Mouse (Mus musculus) C2C12 (cell line): ENCODE results near the gene Hdac6. TPM values are rescaled to one million over a fixed set of nuclear protein-coding genes. Genes with fewer than 3 reads are reported as not detected.
"Not testable (repeated sequence)": the region's sequence is repeated elsewhere in the genome, so short reads cannot be mapped to it uniquely, and the experiment has no call there.

Experiments
- H3K27me3 ChIP-seq: one replicate; pipeline ENCODE4 v1.6.1; 2011; ENCODE audit not compliant: control insufficient read depth, insufficient read depth, insufficient read length
- H3K36me3 ChIP-seq: one replicate; pipeline ENCODE4 v1.6.1; 2011; ENCODE audit not compliant: control insufficient read depth, insufficient read depth
- H3K4me3 ChIP-seq: one replicate; pipeline ENCODE4 v1.5.1; 2011; ENCODE audit warnings: mild to moderate bottlenecking, control low read depth; ENCODE audit not compliant: poor library complexity, insufficient read depth, severe bottlenecking
- H3K79me2 ChIP-seq: one replicate; pipeline ENCODE4 v1.6.1; 2011; ENCODE audit not compliant: control insufficient read depth, insufficient read depth
- H3K79me3 ChIP-seq: one replicate; pipeline ENCODE4 v1.6.1; 2011; ENCODE audit warnings: low read depth, control low read depth
- H3ac ChIP-seq: one replicate; pipeline ENCODE3; 2011; ENCODE audit warnings: low read depth; ENCODE audit not compliant: control insufficient read depth, insufficient read length
- CEBPB ChIP-seq: IDR thresholded peaks from one replicate; pipeline ENCODE4 v1.6.1; 2011; ENCODE audit warnings: low read depth, mild to moderate bottlenecking, control low read depth, moderate library complexity
- CTCF ChIP-seq: IDR thresholded peaks from one replicate; pipeline ENCODE4 v1.5.1; 2011; ENCODE audit not compliant: control insufficient read depth, insufficient read depth, insufficient read length
- FOSL1 ChIP-seq: IDR thresholded peaks from one replicate; pipeline ENCODE4 v1.8.0; 2011; ENCODE audit warnings: mild to moderate bottlenecking, low read length; ENCODE audit not compliant: poor library complexity, insufficient read depth, severe bottlenecking
- MAX ChIP-seq: IDR thresholded peaks from one replicate; pipeline ENCODE4 v1.6.1; 2011; ENCODE audit warnings: mild to moderate bottlenecking, control low read depth
- MYOD1 ChIP-seq: IDR thresholded peaks from one replicate; pipeline ENCODE4 v1.6.1; 2011; ENCODE audit warnings: low read depth; ENCODE audit not compliant: control insufficient read depth, insufficient read length
- MYOG ChIP-seq: IDR thresholded peaks from one replicate; pipeline ENCODE4 v1.6.1; 2011; ENCODE audit not compliant: control insufficient read depth, insufficient read length; ENCODE audit errors: extremely low read depth
- USF1 ChIP-seq: IDR thresholded peaks from one replicate; pipeline ENCODE4 v1.6.1; 2011; ENCODE audit warnings: low read depth, mild to moderate bottlenecking, control low read depth, moderate library complexity
- polyA plus RNA-seq: library from polyadenylated mRNA; unstranded; fragments of >200 nt; fragmentation: generic; extraction: Trizol; gene quantifications from one replicate; pipeline ENCODE4 v1.2.1, GENCODE M21; 2012; ENCODE audit warnings: missing spikeins

The Hdac6 gene
- polyA plus RNA-seq, 1 experiment: 19.0 TPM

- TF ChIP-seq MAX: no peak
- no peak for TF ChIP-seq CTCF
- TF ChIP-seq MYOG: no peak
- no peak for TF ChIP-seq MYOD1
- no peak for TF ChIP-seq CEBPB
- no peak for TF ChIP-seq FOSL1
- TF ChIP-seq USF1: no peak
- Histone ChIP-seq H3K27me3 (peaks cover 14% of the 10 kb centered on the region), H3ac (no peak within 1 kb of the TSS), H3K79me2 (no peaks in the 10 kb centered on the region), H3K4me3 (no peak within 1 kb of the TSS), H3K36me3 (no peaks in the 10 kb centered on the region), H3K79me3 (no peaks in the 10 kb centered on the region)
These were observed 19.4 kb downstream of the Hdac6 start, which contains the start of gene Eras for GRCm38 (mm10) chrX:7928270-7928790. Gene Eras, minus strand, starts transcription at chrX:7928607.

- H3K79me2 ChIP-seq: no peaks in the 10 kb centered on the region
- H3K36me3 ChIP-seq: no peaks in the 10 kb centered on the region
- peaks cover 26% of the 10 kb centered on the region for H3K27me3 ChIP-seq
- H3K79me3 ChIP-seq: no peaks in the 10 kb centered on the region
- H3K4me3 ChIP-seq: no peak overlapping the region
- TF ChIP-seq MAX: no peak
- TF ChIP-seq CEBPB: no peak
- no peak for TF ChIP-seq CTCF
- no peak for TF ChIP-seq USF1
- H3ac ChIP-seq: no peak overlapping the region
These were observed 20.6 kb downstream of the Hdac6 start for GRCm38 (mm10) chrX:7927116-7927515.

GRCm38 (mm10) chrX:7926266-7926665 is 21.4 kb downstream of the Hdac6 start:
- TF ChIP-seq USF1: no peak
- H3K27me3 ChIP-seq: peaks cover 31% of the 10 kb centered on the region
- H3K4me3 ChIP-seq: no peak overlapping the region

GRCm38 (mm10) chrX:7922032-7922431 is 25.7 kb downstream of the Hdac6 start:
- no peak overlapping the region for H3K4me3 ChIP-seq
- no peaks in the 10 kb centered on the region for H3K79me3 ChIP-seq
- no peaks in the 10 kb centered on the region for H3K36me3 ChIP-seq
- TF ChIP-seq USF1 (no peak), FOSL1 (no peak), CEBPB (no peak), MAX (no peak), CTCF (no peak), MYOD1 (no peak), MYOG (no peak)
- H3K79me2 ChIP-seq: no peaks in the 10 kb centered on the region
- no peak overlapping the region for H3ac ChIP-seq
- H3K27me3 ChIP-seq: peaks cover 33% of the 10 kb centered on the region

More at GRCm38 (mm10) chrX:7926266-7926665, 21.4 kb downstream of the Hdac6 start:
- H3K36me3 ChIP-seq: no peaks in the 10 kb centered on the region
- H3K79me2 ChIP-seq: no peaks in the 10 kb centered on the region
- H3K79me3 ChIP-seq: no peaks in the 10 kb centered on the region
- no peak overlapping the region for H3ac ChIP-seq

- H3ac ChIP-seq: no peak within 1 kb of the TSS
- TF ChIP-seq CTCF (no peak), CEBPB (no peak), MAX (no peak), FOSL1 (no peak), USF1 (no peak), MYOG (no peak), MYOD1 (no peak)
- no peak within 1 kb of the TSS for H3K4me3 ChIP-seq
- H3K79me2 ChIP-seq: no peaks in the 10 kb centered on the region
- H3K36me3 ChIP-seq: no peaks in the 10 kb centered on the region
- H3K79me3 ChIP-seq: no peaks in the 10 kb centered on the region
- peaks cover 28% of the 10 kb centered on the region for H3K27me3 ChIP-seq
These were observed 27.9 kb downstream of the Hdac6 start, which contains the start of gene Pcsk1n for GRCm38 (mm10) chrX:7919601-7920383. Gene Pcsk1n, plus strand, starts transcription at chrX:7919822.

- not testable (repeated sequence) for H3K79me3 ChIP-seq, H3K4me3 ChIP-seq, H3K36me3 ChIP-seq, H3K79me2 ChIP-seq, H3ac ChIP-seq
- peaks cover 16% of the 10 kb centered on the region for H3K27me3 ChIP-seq
These were observed 29.7 kb downstream of the Hdac6 start for GRCm38 (mm10) chrX:7917960-7918359.

- not testable (repeated sequence) for H3K4me3 ChIP-seq, H3K79me3 ChIP-seq, H3ac ChIP-seq, H3K79me2 ChIP-seq, H3K27me3 ChIP-seq, H3K36me3 ChIP-seq
These were observed 32.0 kb downstream of the Hdac6 start for GRCm38 (mm10) chrX:7915669-7916068.
